Mouse (Mus musculus) C2C12 (cell line): ENCODE data around the gene Aspdh. TPM values are rescaled to one million over a fixed set of nuclear protein-coding genes. Genes with fewer than 3 reads are reported as not detected.

Experiments used
- H3K27me3 ChIP-seq: one replicate; pipeline ENCODE4 v1.6.1; 2011; ENCODE audit not compliant: control insufficient read depth, insufficient read depth, insufficient read length
- H3K36me3 ChIP-seq: one replicate; pipeline ENCODE4 v1.6.1; 2011; ENCODE audit not compliant: control insufficient read depth, insufficient read depth
- H3K4me3 ChIP-seq: one replicate; pipeline ENCODE4 v1.5.1; 2011; ENCODE audit warnings: mild to moderate bottlenecking, control low read depth; ENCODE audit not compliant: poor library complexity, insufficient read depth, severe bottlenecking
- H3K79me2 ChIP-seq: one replicate; pipeline ENCODE4 v1.6.1; 2011; ENCODE audit not compliant: control insufficient read depth, insufficient read depth
- H3K79me3 ChIP-seq: one replicate; pipeline ENCODE4 v1.6.1; 2011; ENCODE audit warnings: low read depth, control low read depth
- H3ac ChIP-seq: one replicate; pipeline ENCODE3; 2011; ENCODE audit warnings: low read depth; ENCODE audit not compliant: control insufficient read depth, insufficient read length
- CEBPB ChIP-seq: IDR thresholded peaks from one replicate; pipeline ENCODE4 v1.6.1; 2011; ENCODE audit warnings: low read depth, mild to moderate bottlenecking, control low read depth, moderate library complexity
- CTCF ChIP-seq: IDR thresholded peaks from one replicate; pipeline ENCODE4 v1.5.1; 2011; ENCODE audit not compliant: control insufficient read depth, insufficient read depth, insufficient read length
- FOSL1 ChIP-seq: IDR thresholded peaks from one replicate; pipeline ENCODE4 v1.8.0; 2011; ENCODE audit warnings: mild to moderate bottlenecking, low read length; ENCODE audit not compliant: poor library complexity, insufficient read depth, severe bottlenecking
- MAX ChIP-seq: IDR thresholded peaks from one replicate; pipeline ENCODE4 v1.6.1; 2011; ENCODE audit warnings: mild to moderate bottlenecking, control low read depth
- MYOD1 ChIP-seq: IDR thresholded peaks from one replicate; pipeline ENCODE4 v1.6.1; 2011; ENCODE audit warnings: low read depth; ENCODE audit not compliant: control insufficient read depth, insufficient read length
- MYOG ChIP-seq: IDR thresholded peaks from one replicate; pipeline ENCODE4 v1.6.1; 2011; ENCODE audit not compliant: control insufficient read depth, insufficient read length; ENCODE audit errors: extremely low read depth
- USF1 ChIP-seq: IDR thresholded peaks from one replicate; pipeline ENCODE4 v1.6.1; 2011; ENCODE audit warnings: low read depth, mild to moderate bottlenecking, control low read depth, moderate library complexity
- long read RNA-seq, 2 experiments: library from polyadenylated mRNA; unstranded; transcript quantifications; one replicate each; pipeline ENCODE4 v2.0.0; 2019 to 2020
- polyA plus RNA-seq: library from polyadenylated mRNA; unstranded; fragments of >200 nt; fragmentation: generic; extraction: Trizol; gene quantifications from one replicate; pipeline ENCODE4 v1.2.1, GENCODE M21; 2012; ENCODE audit warnings: missing spikeins

Aspdh gene
- not detected for polyA plus RNA-seq
- long read RNA-seq, experiment 1 = 0 reads
- long read RNA-seq, experiment 2 = 0 reads

- TF ChIP-seq USF1 (no peak), MAX (no peak), FOSL1 (no peak)
- Histone ChIP-seq H3K4me3 (no peak within 1 kb of the TSS), H3K79me3 (no peaks in the 10 kb centered on the region), H3K79me2 (no peaks in the 10 kb centered on the region), H3K27me3 (peaks cover 46% of the 10 kb centered on the region), H3K36me3 (no peaks in the 10 kb centered on the region), H3ac (no peak within 1 kb of the TSS)
Observed at GRCm38 (mm10) chr7:44465111-44465510, at the start of gene Aspdh. Gene Aspdh (plus strand): TSS chr7:44465391.

GRCm38 (mm10) chr7:44427666-44428065 is 37.5 kb upstream of the Aspdh start:
- no peak overlapping the region for H3K4me3 ChIP-seq
- no peaks in the 10 kb centered on the region for H3K79me2 ChIP-seq
- H3K27me3 ChIP-seq = peaks cover 60% of the 10 kb centered on the region
- H3ac ChIP-seq = no peak overlapping the region
- TF ChIP-seq CEBPB = no peak
- TF ChIP-seq MYOG = no peak
- TF ChIP-seq MYOD1 = no peak
- no peak for TF ChIP-seq CTCF
- H3K36me3 ChIP-seq = no peaks in the 10 kb centered on the region
- H3K79me3 ChIP-seq = no peaks in the 10 kb centered on the region

- no peak overlapping the region for H3ac ChIP-seq
- TF ChIP-seq MAX (no peak), MYOG (no peak), CTCF (no peak), USF1 (no peak), FOSL1 (no peak), MYOD1 (no peak), CEBPB (no peak)
- H3K27me3 ChIP-seq = peaks cover 55% of the 10 kb centered on the region
- no peaks in the 10 kb centered on the region for H3K79me2 ChIP-seq
- no peak overlapping the region for H3K4me3 ChIP-seq
- H3K36me3 ChIP-seq = no peaks in the 10 kb centered on the region
- no peaks in the 10 kb centered on the region for H3K79me3 ChIP-seq
Observed at GRCm38 (mm10) chr7:44428171-44428950, 36.8 kb upstream of the Aspdh start.

- Histone ChIP-seq H3K79me2 (no peaks in the 10 kb centered on the region), H3K27me3 (peaks cover 55% of the 10 kb centered on the region)
Observed at GRCm38 (mm10) chr7:44428968-44429521, 36.1 kb upstream of the Aspdh start, which contains the start of gene Lrrc4b. Gene Lrrc4b (plus strand): TSS chr7:44429018.

GRCm38 (mm10) chr7:44429534-44430488 is 35.4 kb upstream of the Aspdh start:
- Histone ChIP-seq H3K4me3 (no peak overlapping the region), H3ac (no peak overlapping the region), H3K36me3 (no peaks in the 10 kb centered on the region), H3K79me2 (no peaks in the 10 kb centered on the region), H3K27me3 (peaks cover 55% of the 10 kb centered on the region), H3K79me3 (no peaks in the 10 kb centered on the region)
- TF ChIP-seq MYOG (no peak), CTCF (no peak), MYOD1 (no peak), USF1 (no peak), CEBPB (no peak), FOSL1 (no peak), MAX (no peak)

More at GRCm38 (mm10) chr7:44428968-44429521, 36.1 kb upstream of the Aspdh start, which contains the start of gene Lrrc4b:
- no peaks in the 10 kb centered on the region for H3K36me3 ChIP-seq
- H3K79me3 ChIP-seq = no peaks in the 10 kb centered on the region
- TF ChIP-seq FOSL1 = no peak
- TF ChIP-seq CEBPB = no peak
- no peak for TF ChIP-seq MAX
- TF ChIP-seq MYOG = no peak
- TF ChIP-seq CTCF = no peak
- TF ChIP-seq MYOD1 = no peak
- H3K4me3 ChIP-seq = no peak within 1 kb of the TSS
- no peak within 1 kb of the TSS for H3ac ChIP-seq
